ENCODE assay signal across 21 mouse cellular contexts in genomic region chr16:65514223-65514622, GRCm38 (mm10). TPM values are rescaled to one million over a fixed set of nuclear protein-coding genes. Genes with fewer than 3 reads are reported as not detected.
"Had no signal": no experiment of that assay in that cellular context is flagged by ENCODE, and none has a peak within 500 bp of the region (broad histone marks: within the 10 kb centered on the region; RNA-seq: fewer than 3 reads in every experiment).

No protein-coding gene starts in this region.

- H3K9ac ChIP-seq: limb, embryonic 15.5 days; liver, embryonic 12.5 days; lung, embryonic 15.5 days; midbrain, embryonic 12.5 days; stomach, embryonic 15.5 days had no signal

- H3K4me3 ChIP-seq: limb, embryonic 15.5 days; liver, embryonic 12.5 days; lung, embryonic 15.5 days; megakaryocyte, embryonic 14.5 days; midbrain, embryonic 12.5 days; stomach, embryonic 15.5 days had no signal

- ATAC-seq: inflammation-experienced regulatory T-cells, adult 6 months; liver, embryonic 12.5 days; midbrain, embryonic 16.5 days had no signal

- H3K27ac ChIP-seq: kidney, postnatal 0 days; limb, embryonic 15.5 days; liver, embryonic 12.5 days; lung, embryonic 15.5 days; macrophage; midbrain, embryonic 12.5 days; stomach, embryonic 15.5 days had no signal

- H3K4me1 ChIP-seq: limb, embryonic 15.5 days; liver, embryonic 12.5 days; lung, embryonic 15.5 days; megakaryocyte, embryonic 14.5 days; midbrain, embryonic 12.5 days; stomach, embryonic 15.5 days had no signal

- H3K4me2 ChIP-seq: limb, embryonic 15.5 days; liver, embryonic 12.5 days; lung, embryonic 15.5 days; midbrain, embryonic 12.5 days; stomach, embryonic 15.5 days had no signal

- H3K36me3 ChIP-seq: limb, embryonic 15.5 days; liver, embryonic 12.5 days; lung, embryonic 15.5 days; midbrain, embryonic 12.5 days; stomach, embryonic 15.5 days had no signal

- H3K27me3 ChIP-seq: limb, embryonic 15.5 days; liver, embryonic 12.5 days; lung, embryonic 15.5 days; megakaryocyte, embryonic 14.5 days; midbrain, embryonic 12.5 days; stomach, embryonic 15.5 days had no signal

- H3K9me3 ChIP-seq: limb, embryonic 15.5 days; liver, embryonic 12.5 days; lung, embryonic 15.5 days; megakaryocyte, embryonic 14.5 days; midbrain, embryonic 12.5 days; stomach, embryonic 15.5 days had no signal

- DNase-seq: kidney, adult 11 months; kidney, adult 9 months; kidney, postnatal 36 days; lung, postnatal 14 days; right cerebral cortex, postnatal 4 days; thymus, adult 2 months; thymus, postnatal 25 days had no signal

RNA-seq across cellular contexts. Expression of gene Pou1f1, which starts 6.1 kb away (rescaled TPM):
- polyA plus RNA-seq: liver, embryonic 12.5 days; liver, embryonic 16.5 days; lung, embryonic 15.5 days; macrophage; midbrain, embryonic 12.5 days; midbrain, embryonic 16.5 days; spleen, adult 2 months; stomach, embryonic 15.5 days; testis, adult 2 months; urinary bladder, adult 2 months had no signal
